Mouse (Mus musculus): ENCODE measurements around the gene Mrps33. TPM values are rescaled to one million over a fixed set of nuclear protein-coding genes. Genes with fewer than 3 reads are reported as not detected.
A peak's percentile ranks its signal among the peaks of the same experiment; 100 is the strongest.

Mrps33 gene
- polyA plus RNA-seq, 1 experiment from 2014 or later, result 227 TPM

DNA sequence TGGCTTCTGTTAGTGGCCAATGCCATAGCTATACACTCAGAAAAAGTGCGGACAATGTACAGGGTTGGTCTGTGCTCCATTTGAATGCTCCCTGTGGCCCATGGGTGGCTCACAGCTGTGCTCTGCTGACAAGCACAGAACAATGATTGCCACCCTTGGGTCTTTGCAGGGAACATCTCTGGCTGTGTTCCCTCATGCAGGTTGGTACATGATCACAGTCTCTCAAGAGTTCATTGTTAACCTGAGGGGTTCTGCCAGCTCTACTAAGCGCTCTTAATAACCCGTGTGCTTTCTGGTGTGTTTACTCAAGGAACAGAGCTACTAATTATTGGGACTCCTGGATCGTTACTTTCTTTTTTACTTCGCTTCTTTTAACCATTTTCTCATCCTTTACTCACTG lies 24.8 kb downstream of the Mrps33 start:
- ATAC-seq (replicated peaks; ENCODE audit: low FRiP score) (no peak), DNase-seq (ENCODE audit: low spot score) (no peak)
- Histone ChIP-seq H3K4me1 (replicated peaks; ENCODE audit: control insufficient read depth, insufficient read depth, low read length) (peaks cover 10% of the 10 kb centered on the region; the same call in 1 of the 2 replicates), H3K9me3 (ENCODE audit: control insufficient read depth, low read length) (no peaks in the 10 kb centered on the region), H3K9ac (ENCODE audit: low read length) (no peak overlapping the region), H3K36me3 (ENCODE audit: control insufficient read depth, insufficient read depth, low read length) (no peaks in the 10 kb centered on the region), H3K4me2 (ENCODE audit: low read depth, low read length, severe bottlenecking) (no peak overlapping the region), H3K27me3 (ENCODE audit: control insufficient read depth, insufficient read depth, low read length) (no peaks in the 10 kb centered on the region), H3K4me3 (ENCODE audit: low read depth, low read length) (no peak overlapping the region), H3K27ac (ENCODE audit: low read depth, low read length) (no peak overlapping the region)
- WGBS, result 73% methylated on average over 5 of the region's 5 CpGs

DNA sequence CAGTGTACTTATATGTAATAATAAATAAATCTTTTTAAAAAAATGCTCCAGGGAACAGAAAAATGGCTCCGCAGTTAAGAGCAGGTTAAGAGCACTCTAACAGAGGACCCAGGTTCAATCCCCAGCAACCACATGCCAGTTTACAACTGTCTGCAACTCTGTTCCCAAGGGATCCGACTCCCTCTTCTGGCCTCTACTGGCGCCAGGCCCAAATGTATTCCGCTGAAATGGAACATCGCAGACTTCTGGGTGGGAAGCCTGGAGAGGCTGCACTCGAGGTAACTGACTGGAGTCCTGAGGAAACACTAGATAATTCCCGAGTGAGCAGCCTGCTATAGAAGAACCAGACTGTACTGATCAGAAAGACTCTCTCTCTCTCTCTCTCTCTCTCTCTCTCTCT lies 27.3 kb downstream of the Mrps33 start:
- H3K27ac ChIP-seq (ENCODE audit: low read depth, low read length), result no peak overlapping the region
- no peaks in the 10 kb centered on the region for H3K27me3 ChIP-seq (ENCODE audit: control insufficient read depth, insufficient read depth, low read length)
- DNase-seq (ENCODE audit: low spot score) (no peak), ATAC-seq (replicated peaks; ENCODE audit: low FRiP score) (no peak)
- H3K36me3 ChIP-seq (ENCODE audit: control insufficient read depth, insufficient read depth, low read length), result no peaks in the 10 kb centered on the region
- H3K4me3 ChIP-seq (ENCODE audit: low read depth, low read length), result no peak overlapping the region
- H3K4me2 ChIP-seq (ENCODE audit: low read depth, low read length, severe bottlenecking), result no peak overlapping the region
- H3K4me1 ChIP-seq (replicated peaks; ENCODE audit: control insufficient read depth, insufficient read depth, low read length), result peaks cover 13% of the 10 kb centered on the region; the same call in 1 of the 2 replicates
- WGBS, result 75% methylated on average over 7 of the region's 7 CpGs
- H3K9ac ChIP-seq (ENCODE audit: low read length), result no peak overlapping the region
- no peaks in the 10 kb centered on the region for H3K9me3 ChIP-seq (ENCODE audit: control insufficient read depth, low read length)

GRCm38 (mm10) chr6:39782618-39783017 lies 28.2 kb downstream of the Mrps33 start:
- peaks cover 11% of the 10 kb centered on the region; the same call in 1 of the 2 replicates for H3K4me1 ChIP-seq (replicated peaks; ENCODE audit: control insufficient read depth, insufficient read depth, low read length)
- no peak overlapping the region for H3K4me3 ChIP-seq (ENCODE audit: low read depth, low read length)
- ATAC-seq (replicated peaks; ENCODE audit: low FRiP score), result 0 out of 2 replicates have a peak, but pooled peaks have one; percentile 29
- no peak overlapping the region for H3K4me2 ChIP-seq (ENCODE audit: low read depth, low read length, severe bottlenecking)
- H3K36me3 ChIP-seq (ENCODE audit: control insufficient read depth, insufficient read depth, low read length), result no peaks in the 10 kb centered on the region
- DNase-seq (ENCODE audit: low spot score), result no peak
- no peaks in the 10 kb centered on the region for H3K9me3 ChIP-seq (ENCODE audit: control insufficient read depth, low read length)
- no peak overlapping the region for H3K9ac ChIP-seq (ENCODE audit: low read length)
- WGBS, result 31% methylated on average over 3 of the region's 3 CpGs
- H3K27me3 ChIP-seq (ENCODE audit: control insufficient read depth, insufficient read depth, low read length), result no peaks in the 10 kb centered on the region
- no peak overlapping the region for H3K27ac ChIP-seq (ENCODE audit: low read depth, low read length)

DNA sequence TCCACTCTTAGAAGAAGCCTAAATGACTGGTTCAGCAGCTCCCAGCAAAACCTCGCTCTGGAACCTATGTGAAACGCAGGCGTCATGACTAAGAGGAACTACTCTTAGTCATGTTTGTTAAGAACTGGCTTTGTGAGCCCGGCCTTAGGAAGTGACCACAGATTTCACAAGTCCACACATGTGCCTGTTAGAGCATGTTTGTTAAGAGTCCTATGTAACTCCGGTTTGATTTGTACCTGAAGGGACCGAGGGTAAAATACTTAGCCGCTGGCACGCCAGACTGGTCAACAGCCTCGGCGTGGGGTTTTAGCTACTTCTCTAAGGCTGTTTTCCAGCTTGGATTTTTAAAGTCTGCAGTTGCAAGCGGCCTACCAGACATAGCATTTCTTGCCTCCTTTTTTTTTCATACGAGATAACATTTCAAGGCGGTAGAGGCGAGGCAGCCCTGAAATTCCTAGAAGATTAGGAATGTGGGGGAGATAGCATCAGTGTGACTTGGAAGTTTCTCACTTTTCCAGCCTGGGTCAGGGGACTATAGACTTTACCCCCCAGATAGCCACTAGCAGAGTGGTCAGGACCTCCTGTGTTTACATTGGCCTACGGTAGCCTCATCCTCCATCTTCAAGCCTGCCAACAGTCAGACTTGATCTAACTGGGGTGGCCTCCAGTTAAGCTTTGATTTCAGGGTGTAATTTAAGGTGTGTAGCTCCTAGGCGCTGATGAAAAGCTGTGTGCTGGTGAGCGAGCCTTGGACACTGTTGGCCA lies 28.8 kb downstream of the Mrps33 start:
- ATAC-seq (replicated peaks; ENCODE audit: low FRiP score), result no peak
- 55% methylated on average over 17 of the region's 17 CpGs for WGBS
- H3K27ac ChIP-seq (ENCODE audit: low read depth, low read length), result no peak overlapping the region

DNA sequence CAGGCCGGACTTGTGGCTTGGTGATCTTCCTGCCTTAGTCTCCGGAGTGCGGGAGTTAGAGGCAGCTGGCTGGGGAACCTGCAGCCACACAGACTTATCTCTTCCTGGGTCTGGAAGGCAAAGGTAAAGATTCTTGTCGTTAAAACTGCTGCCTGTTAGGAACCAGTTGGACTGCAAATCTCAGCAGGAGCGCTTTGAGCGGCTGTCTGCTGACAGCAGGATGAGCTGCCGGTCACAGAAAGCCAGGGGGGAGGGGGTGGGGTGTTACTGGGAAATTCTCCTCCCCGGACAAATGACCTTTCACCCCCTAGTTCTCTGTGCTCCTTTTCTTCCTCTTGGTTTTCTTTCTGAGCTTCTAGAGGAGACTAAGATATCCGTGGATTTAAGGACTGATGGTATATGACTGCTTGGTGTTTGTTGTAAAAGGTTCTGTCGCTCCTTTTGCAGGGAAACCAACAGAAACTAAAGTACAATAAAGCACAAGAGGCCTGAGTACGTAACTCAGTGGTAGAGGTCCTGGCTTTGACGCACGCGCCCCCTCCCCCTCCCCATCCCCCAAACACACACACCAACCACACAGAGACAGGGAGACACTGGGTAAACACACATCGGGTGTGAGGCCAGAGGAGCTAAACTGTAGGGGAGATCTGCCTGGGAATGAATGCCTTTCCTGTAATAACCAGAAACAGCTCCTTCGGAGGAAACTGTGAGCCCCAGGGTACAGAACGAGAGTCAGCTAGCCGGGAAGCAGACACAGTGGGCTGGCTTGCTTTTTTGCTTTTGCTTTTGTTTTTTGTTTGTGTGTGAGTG lies 29.7 kb downstream of the Mrps33 start:
- H3K9me3 ChIP-seq (ENCODE audit: control insufficient read depth, low read length), result no peaks in the 10 kb centered on the region
- H3K27me3 ChIP-seq (ENCODE audit: control insufficient read depth, insufficient read depth, low read length), result no peaks in the 10 kb centered on the region
- peak overlapping the region; percentile 45 for H3K4me2 ChIP-seq (ENCODE audit: low read depth, low read length, severe bottlenecking)
- 0 out of 2 replicates have a peak overlapping the region, but pooled peaks have one; percentile 7 for H3K27ac ChIP-seq (ENCODE audit: low read depth, low read length)
- DNase-seq (ENCODE audit: low spot score) (peak; percentile 61), ATAC-seq (replicated peaks; ENCODE audit: low FRiP score) (peak; percentile 53; the same call in 1 of the 2 replicates)
- 3% methylated on average over 18 of the region's 18 CpGs for WGBS
- peaks cover 7% of the 10 kb centered on the region; the same call in 1 of the 2 replicates for H3K4me1 ChIP-seq (replicated peaks; ENCODE audit: control insufficient read depth, insufficient read depth, low read length)
- peak overlapping the region; percentile 41 for H3K9ac ChIP-seq (ENCODE audit: low read length)
- no peak overlapping the region for H3K4me3 ChIP-seq (ENCODE audit: low read depth, low read length)
- no peaks in the 10 kb centered on the region for H3K36me3 ChIP-seq (ENCODE audit: control insufficient read depth, insufficient read depth, low read length)

More for the DNA sequence above, 28.8 kb downstream of the Mrps33 start:
- Histone ChIP-seq H3K9ac (ENCODE audit: low read length) (no peak overlapping the region), H3K9me3 (ENCODE audit: control insufficient read depth, low read length) (no peaks in the 10 kb centered on the region), H3K4me1 (replicated peaks; ENCODE audit: control insufficient read depth, insufficient read depth, low read length) (peaks cover 7% of the 10 kb centered on the region; the same call in 1 of the 2 replicates), H3K27me3 (ENCODE audit: control insufficient read depth, insufficient read depth, low read length) (no peaks in the 10 kb centered on the region), H3K36me3 (ENCODE audit: control insufficient read depth, insufficient read depth, low read length) (no peaks in the 10 kb centered on the region), H3K4me3 (ENCODE audit: low read depth, low read length) (no peak overlapping the region), H3K4me2 (ENCODE audit: low read depth, low read length, severe bottlenecking) (no peak overlapping the region)
- DNase-seq (ENCODE audit: low spot score), result no peak

DNA sequence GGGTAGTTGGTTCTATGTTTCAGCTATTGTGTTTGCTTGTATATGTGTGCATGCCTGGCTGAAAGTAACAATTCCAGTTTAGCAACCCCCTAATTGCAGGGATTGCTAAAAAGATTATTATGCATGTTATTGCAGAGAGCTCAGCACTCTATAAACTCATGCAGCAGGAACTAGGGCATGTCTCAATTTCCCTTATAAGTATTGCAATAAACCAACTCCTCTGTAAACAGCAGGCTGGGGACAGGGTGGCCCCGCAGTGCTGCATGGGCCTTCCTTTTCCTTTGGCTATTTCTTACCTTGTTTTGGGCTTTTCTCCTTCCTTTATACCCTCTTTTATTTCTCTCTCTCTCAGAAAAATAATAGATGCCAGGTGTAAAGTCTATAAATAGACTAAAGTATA lies 32.3 kb downstream of the Mrps33 start:
- 85% methylated on average over 1 of the region's 1 CpGs for WGBS
- Histone ChIP-seq H3K27ac (ENCODE audit: low read depth, low read length) (no peak overlapping the region), H3K27me3 (ENCODE audit: control insufficient read depth, insufficient read depth, low read length) (no peaks in the 10 kb centered on the region), H3K4me3 (ENCODE audit: low read depth, low read length) (no peak overlapping the region), H3K9ac (ENCODE audit: low read length) (no peak overlapping the region), H3K9me3 (ENCODE audit: control insufficient read depth, low read length) (no peaks in the 10 kb centered on the region), H3K4me2 (ENCODE audit: low read depth, low read length, severe bottlenecking) (no peak overlapping the region), H3K36me3 (ENCODE audit: control insufficient read depth, insufficient read depth, low read length) (no peaks in the 10 kb centered on the region), H3K4me1 (replicated peaks; ENCODE audit: control insufficient read depth, insufficient read depth, low read length) (peaks cover 7% of the 10 kb centered on the region; the same call in 1 of the 2 replicates)
- ATAC-seq (replicated peaks; ENCODE audit: low FRiP score) (no peak), DNase-seq (ENCODE audit: low spot score) (no peak)

DNA sequence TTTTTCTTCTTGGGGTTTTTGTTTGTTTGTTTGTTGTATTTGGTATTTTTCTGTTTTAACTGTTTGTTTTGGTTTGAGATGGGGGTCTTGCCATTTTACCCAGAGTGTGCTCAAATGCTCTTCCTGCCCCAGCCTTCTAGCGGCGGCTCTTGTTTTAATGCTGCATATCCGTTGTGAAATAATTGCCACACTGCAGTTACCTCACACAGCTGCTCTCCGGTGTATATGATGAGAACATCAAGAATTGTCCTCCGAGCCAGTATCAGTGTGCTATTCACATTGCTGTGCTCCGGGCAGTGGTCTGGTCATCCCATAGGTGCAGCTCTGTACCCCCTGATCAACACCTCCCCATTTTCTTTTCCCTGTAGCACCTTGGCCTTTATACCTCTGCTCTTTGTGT lies 34.5 kb downstream of the Mrps33 start:
- H3K36me3 ChIP-seq (ENCODE audit: control insufficient read depth, insufficient read depth, low read length), result no peaks in the 10 kb centered on the region
- DNase-seq (ENCODE audit: low spot score), result no peak
- no peak overlapping the region for H3K27ac ChIP-seq (ENCODE audit: low read depth, low read length)
- ATAC-seq (replicated peaks; ENCODE audit: low FRiP score), result no peak
- no peak overlapping the region for H3K4me3 ChIP-seq (ENCODE audit: low read depth, low read length)
- 92% methylated on average over 6 of the region's 6 CpGs for WGBS
- H3K27me3 ChIP-seq (ENCODE audit: control insufficient read depth, insufficient read depth, low read length), result no peaks in the 10 kb centered on the region
- no peak overlapping the region for H3K9ac ChIP-seq (ENCODE audit: low read length)
- no peak overlapping the region for H3K4me2 ChIP-seq (ENCODE audit: low read depth, low read length, severe bottlenecking)
- H3K4me1 ChIP-seq (replicated peaks; ENCODE audit: control insufficient read depth, insufficient read depth, low read length), result peaks cover 6% of the 10 kb centered on the region; the same call in 1 of the 2 replicates
- H3K9me3 ChIP-seq (ENCODE audit: control insufficient read depth, low read length), result no peaks in the 10 kb centered on the region

DNA sequence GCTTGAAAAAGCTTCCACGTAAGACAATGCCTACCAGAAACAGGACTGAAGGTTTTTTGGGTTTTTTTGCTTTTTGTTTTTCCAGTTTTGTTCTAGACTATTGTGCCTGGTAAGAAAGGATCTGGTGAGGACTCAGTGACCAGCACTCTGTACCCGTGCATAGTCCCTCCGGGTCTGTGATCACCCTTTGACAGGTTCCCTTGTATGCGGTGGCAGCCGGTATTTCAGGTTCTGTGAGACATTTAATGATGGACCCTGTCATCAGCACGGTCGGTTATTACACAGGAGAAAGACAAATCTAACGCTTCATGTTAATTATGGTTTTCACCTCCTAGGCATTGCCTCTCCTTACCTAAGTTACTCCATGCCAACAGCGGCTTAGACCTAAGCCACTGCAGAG lies 35.8 kb downstream of the Mrps33 start:
- H3K9ac ChIP-seq (ENCODE audit: low read length), result no peak overlapping the region
- 90% methylated on average over 9 of the region's 9 CpGs for WGBS
- H3K27ac ChIP-seq (ENCODE audit: low read depth, low read length), result no peak overlapping the region
- ATAC-seq (replicated peaks; ENCODE audit: low FRiP score), result no peak
- no peaks in the 10 kb centered on the region for H3K27me3 ChIP-seq (ENCODE audit: control insufficient read depth, insufficient read depth, low read length)
- H3K4me3 ChIP-seq (ENCODE audit: low read depth, low read length), result no peak overlapping the region
- no peak for DNase-seq (ENCODE audit: low spot score)
- H3K4me2 ChIP-seq (ENCODE audit: low read depth, low read length, severe bottlenecking), result no peak overlapping the region
- no peaks in the 10 kb centered on the region for H3K36me3 ChIP-seq (ENCODE audit: control insufficient read depth, insufficient read depth, low read length)
- 0 out of 2 replicates have a peak, but pooled peaks cover 1% of the 10 kb centered on the region for H3K4me1 ChIP-seq (replicated peaks; ENCODE audit: control insufficient read depth, insufficient read depth, low read length)
- H3K9me3 ChIP-seq (ENCODE audit: control insufficient read depth, low read length), result no peaks in the 10 kb centered on the region

Measured in forebrain, embryonic 11.5 days (tissue).